Mouse (Mus musculus) lung, postnatal 0 days (tissue): Measurements from ENCODE around the gene Gprin3.

Experiments used
- CTCF ChIP-seq: IDR thresholded peaks from 2 replicates; pipeline ENCODE4 v1.5.1; 2016; ENCODE audit warnings: antibody characterized with exemption, mild to moderate bottlenecking
- EP300 ChIP-seq: IDR thresholded peaks from 2 replicates; pipeline ENCODE4 v1.6.1; 2016; ENCODE audit warnings: antibody characterized with exemption, mild to moderate bottlenecking, control low read depth

DNA sequence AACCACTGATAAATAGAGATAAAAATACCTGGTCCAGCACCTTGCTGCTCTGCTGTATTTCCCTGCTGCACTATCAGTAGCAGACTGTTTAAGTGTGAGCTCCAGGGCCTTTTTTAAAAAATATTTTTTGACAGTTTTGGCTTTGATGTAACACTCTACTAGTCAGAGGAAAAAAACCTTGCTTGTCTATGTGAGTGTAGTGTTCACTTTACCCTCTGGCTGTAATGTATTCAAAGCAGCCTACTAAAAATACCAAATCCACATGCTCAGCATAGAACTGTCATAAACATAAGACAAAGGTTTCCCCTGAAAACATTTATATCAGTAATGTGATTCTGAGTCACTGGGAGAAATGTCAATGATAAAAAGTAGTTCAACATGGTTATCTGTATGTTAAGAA, 111.0 kb downstream of the Gprin3 start:
- TF ChIP-seq EP300: no peak
- TF ChIP-seq CTCF: no peak
